Mouse (Mus musculus) limb, embryonic 11.5 days (tissue): ENCODE measurements at regions not wholly inside any gene's neighbourhood (a gene's known extent, or its start where the extent isn't known, plus 50 kb on each side); places are given as distances from the start of the nearest gene placed in this dataset.

Experiments used
- ATAC-seq: fragments of 200-750 bp; cut with Nextera tagmentation; 2 replicates; pipeline ENCODE4 v1.8.0; 2017; ENCODE audit warnings: low read depth; ENCODE audit not compliant: insufficient number of reproducible peaks, low FRiP score, low TSS enrichment
- DNase-seq: peaks from one replicate; pipeline ENCODE4 v3.0.0-alpha.2; 2015; ENCODE audit warnings: low spot score
- H3K27ac ChIP-seq: fragments of 300-500 bp; sonication (generic); replicated peaks from 2 replicates; pipeline ENCODE4 v1.5.1; 2014; ENCODE audit warnings: low read depth, mild to moderate bottlenecking, low read length
- H3K27me3 ChIP-seq: fragments of 300-500 bp; sonication (generic); 2 replicates; pipeline ENCODE4 v1.6.1; 2014; ENCODE audit warnings: mild to moderate bottlenecking, low read length, mixed read lengths; ENCODE audit not compliant: control insufficient read depth, insufficient read depth
- H3K36me3 ChIP-seq: fragments of 300-500 bp; sonication (generic); 2 replicates; pipeline ENCODE4 v1.6.1; 2014; ENCODE audit warnings: mild to moderate bottlenecking, low read length, moderate library complexity, mixed read lengths; ENCODE audit not compliant: control insufficient read depth, insufficient read depth
- H3K4me1 ChIP-seq: fragments of 300-500 bp; sonication (generic); 2 replicates; pipeline ENCODE4 v1.6.1; 2014; ENCODE audit warnings: low read length, mixed read lengths; ENCODE audit not compliant: control insufficient read depth, insufficient read depth
- H3K4me2 ChIP-seq: fragments of 300-500 bp; sonication (generic); 2 replicates; pipeline ENCODE4 v1.6.1; 2014; ENCODE audit warnings: low read depth, mild to moderate bottlenecking, moderate library complexity; ENCODE audit not compliant: severe bottlenecking
- H3K4me3 ChIP-seq: fragments of 300-500 bp; sonication (generic); 2 replicates; pipeline ENCODE4 v1.5.1; 2014; ENCODE audit warnings: low read depth, low read length
- H3K9ac ChIP-seq: fragments of 300-500 bp; sonication (generic); 2 replicates; pipeline ENCODE4 v1.6.1; 2014; ENCODE audit warnings: mild to moderate bottlenecking, low read length
- H3K9me3 ChIP-seq: fragments of 300-500 bp; sonication (generic); 2 replicates; pipeline ENCODE4 v1.6.1; 2016; ENCODE audit warnings: low read length; ENCODE audit not compliant: control insufficient read depth
- WGBS: fragments of 180-500 bp; shearing (Covaris S2); extraction: QIAGEN DNeasy Blood & Tissue Kit; methylation state at CpG from one replicate; pipeline ENCODE4 v1.1.7; 2014; 5-methylcytosine and 5-hydroxymethylcytosine counted together

DNA sequence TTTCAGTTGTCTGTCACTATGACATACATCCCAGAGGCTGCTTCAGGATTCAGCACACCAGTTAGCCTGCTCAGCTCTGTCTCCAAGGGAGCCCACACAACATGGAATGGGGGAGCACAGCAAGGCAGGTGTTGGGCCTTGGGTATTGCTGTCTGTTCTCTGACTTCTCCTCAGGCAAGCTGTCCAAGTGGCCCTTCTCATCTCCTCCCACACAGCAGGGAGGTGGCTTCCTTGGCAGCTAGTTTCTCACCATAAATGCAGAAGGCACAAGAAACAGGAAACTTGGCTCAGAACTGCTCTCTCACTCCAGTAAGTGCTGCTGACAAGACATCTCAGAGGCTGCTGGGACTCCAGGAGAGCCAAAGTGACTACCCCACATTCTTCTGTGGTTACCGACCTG, 64.6 kb downstream of the Htr5a start:
- ATAC-seq = no peak
- Histone ChIP-seq H3K4me2 (no peak overlapping the region), H3K4me3 (no peak overlapping the region), H3K9me3 (no peaks in the 10 kb centered on the region), H3K9ac (no peak overlapping the region), H3K27ac (no peak overlapping the region), H3K36me3 (no peaks in the 10 kb centered on the region), H3K4me1 (no peaks in the 10 kb centered on the region), H3K27me3 (no peaks in the 10 kb centered on the region)
- 84% methylated on average over 1 of the region's 1 CpGs for WGBS
- peak; percentile 12 for DNase-seq

DNA sequence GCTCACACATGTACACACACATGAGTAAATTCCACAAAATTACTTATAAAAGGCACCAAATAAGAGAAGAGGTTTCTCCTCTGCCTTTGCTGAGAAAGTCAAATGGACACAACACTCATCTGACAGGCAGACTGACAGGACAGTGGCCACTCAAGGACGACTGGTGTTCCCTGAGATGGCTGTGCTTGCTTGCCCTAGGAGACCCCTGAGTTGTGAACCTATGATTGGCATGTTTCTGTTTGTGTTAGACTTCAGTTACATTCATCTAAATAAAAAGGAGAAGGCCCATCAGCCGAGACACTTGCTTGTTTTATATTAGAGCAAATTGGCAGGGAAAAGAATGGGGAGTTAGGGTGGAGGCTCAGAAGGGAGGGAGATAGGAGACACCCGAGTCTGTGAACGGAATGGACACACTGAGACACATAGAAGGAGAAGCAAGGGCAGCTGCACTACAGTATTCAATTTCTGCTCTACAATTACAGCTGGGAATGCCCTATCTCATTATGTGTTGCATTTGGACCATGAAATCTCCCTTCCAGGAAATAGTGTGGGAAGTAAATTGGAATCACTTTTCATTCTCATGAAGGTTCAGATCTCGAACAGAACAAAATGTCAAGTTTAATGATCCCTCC, 66.5 kb downstream of the Htr5a start:
- Histone ChIP-seq H3K27me3 (no peaks in the 10 kb centered on the region), H3K4me3 (no peak overlapping the region), H3K9me3 (no peaks in the 10 kb centered on the region), H3K36me3 (no peaks in the 10 kb centered on the region), H3K27ac (no peak overlapping the region), H3K4me1 (no peaks in the 10 kb centered on the region), H3K9ac (no peak overlapping the region), H3K4me2 (no peak overlapping the region)
- ATAC-seq = no peak
- WGBS = 74% methylated on average over 5 of the region's 5 CpGs
- no peak for DNase-seq
